Mouse (Mus musculus) lung, adult 2 months (tissue): Measurements from ENCODE around the gene Ppp1r3d.

ENCODE experiments used
- CTCF ChIP-seq: fragments of 200-500 bp; IDR thresholded peaks from 2 replicates; pipeline ENCODE4 v1.5.1; 2011; ENCODE audit warnings: mild to moderate bottlenecking, low read length, control low read depth; ENCODE audit not compliant: insufficient read depth
- POLR2A ChIP-seq: fragments of 200-500 bp; IDR thresholded peaks from 2 replicates; pipeline ENCODE4 v1.6.1; 2011; ENCODE audit warnings: low read depth, mild to moderate bottlenecking, control low read depth, low read length, borderline replicate concordance; ENCODE audit errors: extremely low read depth

DNA sequence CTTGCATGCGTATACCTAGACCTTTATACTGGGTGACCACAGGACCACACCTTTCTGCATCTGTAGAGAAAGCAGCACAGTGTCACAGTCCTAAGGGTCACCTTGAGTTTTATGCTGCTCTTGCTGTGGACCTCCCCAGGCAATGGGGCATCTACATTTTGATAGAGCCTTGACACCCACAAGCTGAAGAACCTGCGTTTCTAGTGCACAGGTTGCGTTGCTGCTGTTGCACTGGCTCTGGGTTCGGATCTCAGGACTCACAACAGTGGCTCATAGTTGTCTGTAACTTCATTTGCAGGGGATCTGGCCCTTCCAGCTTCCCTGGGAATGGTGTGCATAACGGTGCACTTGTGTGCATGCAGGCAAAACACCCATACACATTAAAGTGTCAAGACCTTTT lies 12.9 kb upstream of the Ppp1r3d start:
- TF ChIP-seq POLR2A, result no peak
- no peak for TF ChIP-seq CTCF
